Mouse (Mus musculus): ENCODE data around the gene Actbl2. TPM values are rescaled to one million over a fixed set of nuclear protein-coding genes. Genes with fewer than 3 reads are reported as not detected.

Gene Actbl2
- polyA plus RNA-seq (2012; rRNA removed), result 0.05 TPM in 1 of 2 replicates, not detected in the other

- Histone ChIP-seq H3K36me3 (ENCODE audit: control insufficient read depth, insufficient read depth, low read length) (no peaks in the 10 kb centered on the region), H3K4me3 (ENCODE audit: control insufficient read depth, low read depth, low read length) (peak within 1 kb of the TSS; percentile 2; the same call in 1 of the 2 replicates), H3K27ac (ENCODE audit: control insufficient read depth, insufficient read depth, low read depth, low read length) (no peak within 1 kb of the TSS), H3K27me3 (ENCODE audit: control insufficient read depth, insufficient read depth, low read length) (no peaks in the 10 kb centered on the region), H3K4me1 (ENCODE audit: control insufficient read depth, insufficient read depth, low read length) (peaks cover 6% of the 10 kb centered on the region)
- TF ChIP-seq CTCF (IDR thresholded peaks at IDR 0.05; ENCODE audit: control insufficient read depth, insufficient read depth, insufficient replicate concordance, low read depth, low read length) (no peak), POLR2A (IDR thresholded peaks at IDR 0.05; ENCODE audit: control insufficient read depth, low read depth, low read length) (no peak)
Observed at GRCm38 (mm10) chr13:111254713-111255112, at the start of gene Actbl2. Gene Actbl2, plus strand, starts transcription at chr13:111255013.

DNA sequence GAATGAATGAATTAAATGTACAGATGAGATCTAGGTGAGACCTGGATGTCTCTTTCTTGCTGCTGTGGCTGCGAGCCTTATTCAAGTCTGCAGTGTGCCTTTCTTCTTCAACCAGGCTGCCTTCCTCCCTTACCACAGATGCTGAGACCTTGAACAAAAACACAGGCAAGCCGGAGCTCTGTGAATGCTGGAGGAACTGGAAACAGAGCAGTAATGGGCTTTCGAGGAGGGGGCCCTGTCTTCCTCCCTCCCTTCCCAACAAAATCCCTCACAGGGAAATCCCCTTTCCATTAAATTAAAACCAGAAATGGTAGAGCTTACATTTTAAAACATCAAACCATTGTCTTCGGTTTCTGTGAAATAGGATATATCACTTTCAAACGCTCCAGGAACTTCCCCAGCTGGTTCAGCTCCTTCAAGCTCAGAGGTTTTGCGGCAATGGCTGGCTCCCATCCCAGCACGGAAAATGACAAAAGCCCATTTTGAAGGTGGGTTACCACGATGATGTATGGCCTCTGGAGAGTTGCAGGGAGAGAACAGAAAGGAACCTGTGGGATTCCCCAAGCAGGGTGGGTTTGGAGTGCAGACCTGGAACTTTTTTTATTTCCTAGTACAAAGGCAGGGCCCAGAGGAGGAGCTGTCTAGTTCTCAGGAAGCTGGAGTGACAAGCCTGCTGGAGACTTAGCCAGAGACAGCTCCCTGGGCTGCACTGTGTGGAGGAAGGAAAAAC is 44.0 kb upstream of the Actbl2 start:
- H3K4me1 ChIP-seq (ENCODE audit: control insufficient read depth, insufficient read depth, low read length), result no peaks in the 10 kb centered on the region
- TF ChIP-seq POLR2A (IDR thresholded peaks at IDR 0.05; ENCODE audit: control insufficient read depth, low read depth, low read length), result no peak
- no peak for TF ChIP-seq CTCF (IDR thresholded peaks at IDR 0.05; ENCODE audit: control insufficient read depth, insufficient read depth, insufficient replicate concordance, low read depth, low read length)
- H3K27me3 ChIP-seq (ENCODE audit: control insufficient read depth, insufficient read depth, low read length), result no peaks in the 10 kb centered on the region
- H3K4me3 ChIP-seq (ENCODE audit: control insufficient read depth, low read depth, low read length), result no peak overlapping the region
- no peak overlapping the region for H3K27ac ChIP-seq (ENCODE audit: control insufficient read depth, insufficient read depth, low read depth, low read length)
- no peaks in the 10 kb centered on the region for H3K36me3 ChIP-seq (ENCODE audit: control insufficient read depth, insufficient read depth, low read length)

- Histone ChIP-seq H3K27me3 (ENCODE audit: control insufficient read depth, insufficient read depth, low read length) (no peaks in the 10 kb centered on the region), H3K27ac (ENCODE audit: control insufficient read depth, insufficient read depth, low read depth, low read length) (no peak overlapping the region), H3K4me1 (ENCODE audit: control insufficient read depth, insufficient read depth, low read length) (no peaks in the 10 kb centered on the region), H3K4me3 (ENCODE audit: control insufficient read depth, low read depth, low read length) (no peak overlapping the region), H3K36me3 (ENCODE audit: control insufficient read depth, insufficient read depth, low read length) (no peaks in the 10 kb centered on the region)
- TF ChIP-seq POLR2A (IDR thresholded peaks at IDR 0.05; ENCODE audit: control insufficient read depth, low read depth, low read length), result no peak
- TF ChIP-seq CTCF (IDR thresholded peaks at IDR 0.05; ENCODE audit: control insufficient read depth, insufficient read depth, insufficient replicate concordance, low read depth, low read length), result no peak
Observed at GRCm38 (mm10) chr13:111228768-111229167, 26.0 kb upstream of the Actbl2 start.

DNA sequence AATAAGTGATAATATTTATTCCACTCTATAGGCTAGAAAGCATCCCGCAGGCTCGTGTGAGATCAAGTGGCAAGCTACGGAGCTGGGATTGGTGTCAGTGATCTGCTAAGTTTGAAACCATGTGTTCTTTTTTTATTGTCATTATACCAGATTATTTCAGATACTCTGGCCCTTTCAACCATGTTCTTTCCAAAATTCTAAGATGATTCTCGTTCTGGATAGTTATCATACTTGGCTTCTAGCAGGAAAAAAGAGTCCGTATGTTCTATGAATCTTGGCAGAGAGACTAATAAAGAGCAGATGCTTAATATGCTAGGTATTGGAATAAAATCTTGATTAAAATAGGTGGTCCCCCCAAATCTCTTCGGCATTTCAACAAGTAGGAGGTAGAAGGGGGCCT is 25.3 kb upstream of the Actbl2 start:
- no peaks in the 10 kb centered on the region for H3K36me3 ChIP-seq (ENCODE audit: control insufficient read depth, insufficient read depth, low read length)
- no peak for TF ChIP-seq CTCF (IDR thresholded peaks at IDR 0.05; ENCODE audit: control insufficient read depth, insufficient read depth, insufficient replicate concordance, low read depth, low read length)
- TF ChIP-seq POLR2A (IDR thresholded peaks at IDR 0.05; ENCODE audit: control insufficient read depth, low read depth, low read length), result no peak
- no peak overlapping the region for H3K4me3 ChIP-seq (ENCODE audit: control insufficient read depth, low read depth, low read length)
- no peaks in the 10 kb centered on the region for H3K4me1 ChIP-seq (ENCODE audit: control insufficient read depth, insufficient read depth, low read length)
- no peak overlapping the region for H3K27ac ChIP-seq (ENCODE audit: control insufficient read depth, insufficient read depth, low read depth, low read length)
- no peaks in the 10 kb centered on the region for H3K27me3 ChIP-seq (ENCODE audit: control insufficient read depth, insufficient read depth, low read length)

- H3K36me3 ChIP-seq (ENCODE audit: control insufficient read depth, insufficient read depth, low read length), result no peaks in the 10 kb centered on the region
- H3K27me3 ChIP-seq (ENCODE audit: control insufficient read depth, insufficient read depth, low read length), result no peaks in the 10 kb centered on the region
- no peak overlapping the region for H3K4me3 ChIP-seq (ENCODE audit: control insufficient read depth, low read depth, low read length)
- H3K27ac ChIP-seq (ENCODE audit: control insufficient read depth, insufficient read depth, low read depth, low read length), result no peak overlapping the region
- no peak for TF ChIP-seq POLR2A (IDR thresholded peaks at IDR 0.05; ENCODE audit: control insufficient read depth, low read depth, low read length)
- no peak for TF ChIP-seq CTCF (IDR thresholded peaks at IDR 0.05; ENCODE audit: control insufficient read depth, insufficient read depth, insufficient replicate concordance, low read depth, low read length)
- no peaks in the 10 kb centered on the region for H3K4me1 ChIP-seq (ENCODE audit: control insufficient read depth, insufficient read depth, low read length)
Observed at GRCm38 (mm10) chr13:111232416-111232815, 22.4 kb upstream of the Actbl2 start.

DNA sequence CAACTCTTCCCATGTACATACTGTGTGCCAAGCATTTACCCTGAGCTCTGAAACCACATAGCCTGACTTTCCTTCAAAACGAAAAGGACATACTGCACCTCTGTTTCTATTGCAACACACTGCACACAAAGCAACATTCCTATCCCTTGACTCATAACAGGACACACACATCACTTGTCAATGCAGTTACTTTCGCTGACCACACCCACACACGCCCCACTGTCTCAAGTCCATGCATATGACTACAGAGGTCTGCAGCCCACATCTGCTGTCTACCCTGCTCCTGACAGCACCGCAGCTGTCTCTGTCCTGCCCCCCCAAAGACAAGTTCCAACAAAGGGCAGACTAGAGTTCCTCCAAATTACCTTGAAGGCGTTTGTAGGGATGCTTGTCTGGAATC is 21.5 kb upstream of the Actbl2 start:
- H3K36me3 ChIP-seq (ENCODE audit: control insufficient read depth, insufficient read depth, low read length), result no peaks in the 10 kb centered on the region
- no peaks in the 10 kb centered on the region for H3K4me1 ChIP-seq (ENCODE audit: control insufficient read depth, insufficient read depth, low read length)
- H3K27ac ChIP-seq (ENCODE audit: control insufficient read depth, insufficient read depth, low read depth, low read length), result no peak overlapping the region
- no peaks in the 10 kb centered on the region for H3K27me3 ChIP-seq (ENCODE audit: control insufficient read depth, insufficient read depth, low read length)
- H3K4me3 ChIP-seq (ENCODE audit: control insufficient read depth, low read depth, low read length), result no peak overlapping the region
- no peak for TF ChIP-seq POLR2A (IDR thresholded peaks at IDR 0.05; ENCODE audit: control insufficient read depth, low read depth, low read length)
- no peak for TF ChIP-seq CTCF (IDR thresholded peaks at IDR 0.05; ENCODE audit: control insufficient read depth, insufficient read depth, insufficient replicate concordance, low read depth, low read length)

DNA sequence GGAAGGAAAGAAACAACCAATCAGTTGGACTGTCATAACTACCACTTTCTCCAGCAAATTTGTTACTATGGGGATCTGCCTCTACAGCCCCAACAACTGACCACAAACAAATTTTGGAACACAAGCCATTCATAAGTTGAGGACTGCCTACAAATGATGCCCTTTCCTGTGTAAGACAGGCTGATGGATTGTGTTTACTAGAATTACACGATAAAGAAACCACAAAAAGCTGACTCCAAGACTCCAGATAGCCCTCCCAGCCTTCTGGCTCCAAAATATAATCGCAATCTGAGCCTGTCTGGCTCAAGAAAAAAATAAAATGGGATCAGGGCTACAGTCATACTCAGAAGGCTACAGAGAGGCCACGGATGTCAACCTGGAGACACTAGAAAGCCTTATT is 20.2 kb upstream of the Actbl2 start:
- H3K4me3 ChIP-seq (ENCODE audit: control insufficient read depth, low read depth, low read length), result no peak overlapping the region
- H3K27ac ChIP-seq (ENCODE audit: control insufficient read depth, insufficient read depth, low read depth, low read length), result no peak overlapping the region
- no peaks in the 10 kb centered on the region for H3K36me3 ChIP-seq (ENCODE audit: control insufficient read depth, insufficient read depth, low read length)
- TF ChIP-seq CTCF (IDR thresholded peaks at IDR 0.05; ENCODE audit: control insufficient read depth, insufficient read depth, insufficient replicate concordance, low read depth, low read length), result no peak
- TF ChIP-seq POLR2A (IDR thresholded peaks at IDR 0.05; ENCODE audit: control insufficient read depth, low read depth, low read length), result no peak
- no peaks in the 10 kb centered on the region for H3K27me3 ChIP-seq (ENCODE audit: control insufficient read depth, insufficient read depth, low read length)
- no peaks in the 10 kb centered on the region for H3K4me1 ChIP-seq (ENCODE audit: control insufficient read depth, insufficient read depth, low read length)

Measured in testis, adult 2 months (tissue).